Mouse (Mus musculus) urinary bladder, adult 18-20 months (tissue): ENCODE results near the gene Slc44a4.
"Not testable (repeated sequence)": the region's sequence is repeated elsewhere in the genome, so short reads cannot be mapped to it uniquely, and the experiment has no call there.

Experiments
- DNase-seq, 2 experiments: peaks; one replicate each; pipeline ENCODE4 v3.0.0; 2022; ENCODE audit warnings: low spot score in 2 of 2, mixed read lengths in 2 of 2

Gene Slc44a4

DNA sequence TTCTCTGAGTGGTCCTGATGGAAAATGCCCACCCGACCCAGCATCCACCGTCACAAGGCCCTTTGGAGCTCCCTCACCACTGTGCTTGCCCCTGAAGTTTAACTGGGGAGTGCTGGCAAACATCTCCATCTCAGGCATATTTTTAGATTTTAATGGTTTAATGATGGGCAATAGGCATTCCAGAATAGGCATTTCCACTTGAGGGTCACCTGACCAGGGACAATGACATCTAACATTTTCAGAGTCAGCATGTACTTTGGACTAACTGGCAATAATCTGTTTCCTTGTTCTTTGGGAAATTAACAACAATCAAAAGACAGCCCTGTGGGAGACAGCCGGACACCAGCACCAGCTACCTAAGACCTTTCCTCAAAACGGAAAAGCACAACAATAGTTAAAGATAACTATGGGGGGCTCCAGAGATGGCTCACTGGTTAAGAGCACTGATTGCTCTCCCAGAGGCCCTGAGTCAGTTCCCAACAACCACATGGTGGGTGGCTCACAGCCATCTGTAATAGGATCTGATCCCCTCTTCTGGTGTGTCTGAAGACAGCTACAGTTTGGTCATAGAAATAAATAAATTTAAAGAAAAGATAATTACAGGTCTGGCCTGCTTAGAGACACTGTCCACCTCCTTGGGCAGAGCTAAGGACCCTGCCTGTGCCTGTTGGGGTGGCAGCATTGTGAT, 29.0 kb downstream of the Slc44a4 start:
- no peak for DNase-seq

DNA sequence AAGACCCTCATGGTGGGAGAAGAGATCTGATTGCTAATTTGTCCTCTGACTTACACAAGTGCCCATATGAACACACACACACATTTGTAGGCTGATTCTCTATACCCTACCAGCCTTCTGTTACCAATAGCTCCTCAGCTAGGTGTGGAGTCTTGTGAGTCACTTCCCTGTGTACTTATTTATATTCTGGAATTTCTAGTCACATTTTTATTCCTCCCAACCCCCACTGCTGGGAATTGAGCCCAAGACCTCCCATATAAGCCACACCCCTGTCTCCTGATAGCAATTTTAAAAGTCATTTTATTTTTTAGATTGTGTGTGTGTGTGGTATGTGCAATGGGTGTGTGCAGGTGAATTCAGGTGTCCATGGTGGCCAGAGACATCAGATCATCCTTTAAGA, 30.1 kb downstream of the Slc44a4 start:
- no peak for DNase-seq

DNA sequence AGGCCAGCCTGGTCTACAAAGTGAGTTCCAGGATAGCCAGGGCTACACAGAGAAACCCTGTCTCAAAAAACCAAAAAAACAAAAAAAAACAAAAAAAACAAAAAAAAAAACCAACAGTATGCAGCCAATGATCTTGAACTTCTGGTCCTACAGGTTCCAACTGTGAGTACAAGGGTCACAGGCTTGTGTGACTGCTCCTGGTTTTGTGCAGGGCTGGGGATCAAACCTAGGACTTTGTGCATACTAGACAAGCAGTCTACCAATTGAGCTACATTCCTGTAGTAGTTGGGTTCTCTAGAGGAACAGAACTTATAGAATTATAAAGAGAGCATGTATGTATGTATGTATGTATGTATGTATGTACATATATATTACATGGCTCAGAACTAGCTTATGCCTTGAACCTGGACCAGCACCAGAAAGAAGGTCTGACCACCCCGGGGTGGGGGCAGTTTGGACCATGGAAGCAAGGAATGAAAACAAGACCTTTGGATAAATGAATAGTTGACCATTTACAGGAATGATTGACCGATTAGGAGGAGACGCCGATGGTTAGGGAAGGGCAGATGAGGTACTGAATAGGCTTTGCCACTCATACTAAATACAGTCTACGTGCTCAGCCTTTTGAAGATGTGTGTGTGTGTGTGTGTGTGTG, 32.3 kb downstream of the Slc44a4 start:
- DNase-seq = no peak

DNA sequence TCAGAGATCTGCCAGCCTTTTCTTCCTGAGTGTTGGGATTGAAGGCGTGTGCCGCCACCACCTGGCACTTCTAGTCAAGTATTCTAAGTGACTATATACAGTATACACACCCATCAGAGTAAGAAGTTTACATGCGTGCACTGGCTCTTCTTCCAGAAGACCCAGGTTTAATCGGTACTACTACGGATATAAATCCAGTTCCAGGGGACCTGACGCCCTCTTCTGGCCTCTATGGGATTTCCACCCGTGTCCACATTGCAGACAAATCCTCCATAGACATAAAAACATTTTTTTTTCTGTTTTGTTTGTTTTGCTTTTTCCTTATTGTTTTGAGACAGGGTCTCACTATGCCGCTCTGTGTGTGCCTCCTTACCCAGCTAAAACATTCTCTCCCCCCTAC, 33.3 kb downstream of the Slc44a4 start:
- no peak for DNase-seq

DNA sequence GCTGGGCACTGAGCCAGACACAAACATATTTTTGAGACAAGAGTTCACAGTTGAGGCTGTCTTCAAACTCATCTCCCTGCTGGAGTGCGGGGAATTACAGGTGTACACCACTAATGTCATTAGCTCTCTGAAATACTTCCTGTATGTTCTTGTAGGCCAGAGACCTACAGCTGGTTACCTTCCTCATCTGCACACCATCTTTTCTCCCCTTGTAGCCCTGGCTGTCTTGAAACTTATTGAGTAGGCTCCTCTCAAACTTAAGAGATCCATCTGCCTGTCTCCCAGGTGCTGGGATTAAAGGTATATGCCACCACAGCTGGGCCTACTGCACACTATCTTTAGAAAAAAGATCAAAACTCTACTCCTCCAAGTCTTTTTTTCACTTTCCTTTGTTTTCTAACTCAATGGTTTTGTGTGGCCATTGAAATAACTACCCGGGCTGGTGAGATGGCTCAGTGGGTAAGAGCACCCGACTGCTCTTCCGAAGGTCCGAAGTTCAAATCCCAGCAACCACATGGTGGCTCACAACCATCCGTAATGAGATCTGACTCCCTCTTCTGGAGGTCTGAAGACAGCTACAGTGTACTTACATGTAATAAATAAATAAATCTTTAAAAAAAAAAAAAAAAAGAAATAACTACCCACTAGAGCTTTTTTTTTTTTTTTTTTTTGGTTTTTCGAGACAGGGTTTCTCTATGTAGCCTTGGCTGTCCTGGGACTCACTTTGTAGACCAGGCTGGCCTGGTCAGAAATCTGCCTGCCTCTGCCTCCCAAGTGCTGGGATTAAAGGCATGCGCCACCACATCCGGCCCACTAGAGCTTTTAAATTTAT, 34.7 kb downstream of the Slc44a4 start:
- not testable (repeated sequence) for DNase-seq

DNA sequence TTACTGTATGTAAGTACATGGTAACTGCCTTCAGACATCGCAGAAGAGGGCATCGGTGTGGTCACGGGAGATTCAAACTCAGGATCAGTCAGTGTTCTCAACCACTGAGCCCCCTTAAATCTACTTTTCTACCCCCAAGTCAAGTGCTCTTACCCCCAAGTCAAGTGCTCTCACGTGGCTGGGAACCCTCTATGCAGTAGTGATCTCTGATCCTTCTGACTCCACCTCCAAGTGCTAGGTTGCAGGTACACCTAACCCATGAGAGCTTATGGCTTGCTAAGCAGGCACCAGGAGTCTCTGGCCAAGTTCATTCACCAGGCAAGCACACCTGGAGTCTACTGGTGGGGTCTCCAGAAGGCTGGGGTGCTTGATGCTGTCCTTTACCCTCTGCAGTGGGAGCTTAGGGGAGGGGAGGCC, 35.3 kb downstream of the Slc44a4 start:
- no peak for DNase-seq

DNA sequence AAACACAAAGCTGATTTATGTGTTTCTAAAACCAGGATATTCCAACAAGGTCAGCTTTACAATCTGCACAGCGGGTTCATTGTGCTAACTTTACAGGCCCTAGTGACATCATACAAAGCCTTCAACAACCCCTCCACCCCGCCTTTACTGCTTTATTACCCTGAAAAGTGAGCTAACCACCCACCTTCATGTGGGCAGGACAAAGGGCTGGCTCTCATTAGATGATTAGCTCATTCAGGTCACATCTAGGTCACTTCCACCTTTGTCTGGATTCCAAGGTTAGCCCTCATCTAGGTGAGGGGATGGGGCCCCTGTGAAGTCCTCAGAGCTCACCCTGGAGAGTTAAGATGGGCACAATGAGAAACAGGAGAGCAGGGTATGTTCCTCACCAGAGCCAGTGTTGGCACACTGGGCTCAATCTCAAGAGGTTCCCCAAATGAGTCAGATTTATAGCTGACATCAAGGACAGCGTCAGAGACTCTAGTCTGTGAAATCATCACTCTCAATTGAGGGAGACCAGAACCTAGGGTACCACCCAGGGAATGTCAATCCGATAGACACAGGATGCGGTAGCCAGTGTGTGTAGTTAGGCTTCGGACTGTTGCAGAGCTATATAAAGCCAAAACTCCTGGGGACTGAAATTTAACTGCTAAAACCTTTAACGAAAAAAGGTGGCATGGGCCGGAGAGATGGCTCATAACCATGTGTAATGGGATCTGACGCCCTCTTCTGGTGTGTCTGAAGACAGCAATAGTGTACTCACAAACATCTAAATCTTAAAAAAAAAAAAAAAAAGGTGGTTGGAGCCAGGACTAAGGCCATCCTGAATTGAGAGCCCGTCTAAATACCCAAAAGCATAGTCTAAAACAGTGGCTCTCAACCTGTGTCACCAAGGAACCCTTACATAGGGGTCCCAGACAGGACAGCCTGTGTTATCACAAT, 36.5 kb downstream of the Slc44a4 start:
- no peak for DNase-seq

DNA sequence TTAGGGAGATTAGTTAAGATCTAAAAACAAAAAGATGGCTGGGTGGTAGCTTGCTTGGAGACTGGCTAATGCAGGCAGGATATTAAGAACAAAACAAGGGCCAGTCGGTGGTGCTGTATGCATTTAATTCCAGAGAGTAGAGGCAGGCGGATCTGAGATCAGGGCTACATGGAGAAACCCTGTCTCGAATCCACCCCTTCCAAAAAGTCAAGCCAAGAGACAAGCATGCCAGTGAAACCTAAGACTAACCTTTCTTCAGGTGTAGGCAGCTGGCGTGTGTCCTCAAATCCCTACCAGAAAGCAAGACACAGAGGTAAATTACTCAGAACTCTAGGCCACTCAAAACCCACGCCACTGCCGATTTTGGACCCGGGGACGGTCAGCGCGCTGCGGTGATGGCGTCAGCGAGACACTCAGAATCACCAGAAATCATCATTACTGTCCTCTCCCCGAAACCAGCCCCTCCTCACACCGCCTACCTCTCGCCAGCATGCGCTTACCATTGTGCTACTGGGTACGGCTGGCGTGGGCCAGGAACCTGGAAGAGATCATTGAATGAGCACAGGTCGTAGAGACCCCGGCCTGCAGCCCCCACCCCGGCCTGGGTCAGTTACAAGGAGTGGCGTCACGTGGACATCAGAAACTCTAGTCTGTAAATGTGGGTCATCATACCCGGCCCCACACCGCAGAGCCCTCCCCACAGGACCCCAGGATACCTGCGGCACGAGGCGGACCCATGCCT, 37.5 kb downstream of the Slc44a4 start:
- DNase-seq = no peak

DNA sequence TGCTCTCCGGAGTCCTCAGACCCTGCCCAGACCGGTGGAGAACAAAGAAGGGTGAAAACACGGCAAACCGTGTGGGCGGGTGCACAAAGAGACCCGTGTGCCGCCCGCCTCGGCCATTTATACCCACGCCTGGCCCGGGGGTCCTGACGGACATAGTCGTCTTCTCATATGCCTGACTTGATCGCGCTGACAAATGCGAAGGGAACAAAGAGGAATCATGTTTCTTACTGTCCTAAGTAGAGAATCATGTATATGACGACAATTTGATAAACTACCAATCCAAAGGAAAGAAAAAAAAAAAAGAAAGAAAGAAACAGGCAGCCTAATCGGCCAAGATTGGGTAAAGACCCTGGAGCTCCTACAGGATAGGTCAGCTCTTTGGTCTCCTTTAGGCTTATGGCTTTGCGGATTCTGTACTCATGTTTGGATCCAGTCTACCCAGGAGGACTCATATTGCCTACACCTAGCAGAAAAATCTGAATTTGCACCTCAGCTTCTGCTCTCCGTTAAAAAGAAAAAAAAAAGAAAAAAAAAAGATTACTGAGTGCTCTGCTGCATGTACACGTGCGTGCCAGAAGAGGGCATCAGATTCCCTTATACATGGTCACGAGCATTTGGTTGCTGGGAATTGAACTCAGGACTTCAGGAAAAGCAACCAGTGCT, 38.2 kb downstream of the Slc44a4 start:
- peak; percentile 64 to 69 for DNase-seq

DNA sequence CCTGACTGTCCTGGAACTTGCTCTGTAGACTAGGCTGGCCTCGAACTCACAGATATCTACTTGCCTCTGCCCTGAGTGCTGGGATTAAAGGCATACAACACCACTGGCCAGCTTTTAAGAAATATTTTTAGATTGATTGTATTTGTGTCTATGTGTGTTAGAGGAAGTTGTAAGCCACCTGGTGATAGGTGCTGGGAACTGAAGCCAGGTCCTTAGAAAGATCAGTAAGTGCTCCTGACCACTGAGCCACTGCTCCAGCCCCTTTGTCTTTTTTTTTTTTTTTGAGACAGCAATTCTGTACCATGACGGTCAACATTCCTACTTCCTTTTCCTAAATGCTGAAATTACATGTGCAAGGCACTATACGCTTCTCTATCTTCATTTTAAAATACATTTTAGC, 39.0 kb downstream of the Slc44a4 start:
- no peak for DNase-seq

DNA sequence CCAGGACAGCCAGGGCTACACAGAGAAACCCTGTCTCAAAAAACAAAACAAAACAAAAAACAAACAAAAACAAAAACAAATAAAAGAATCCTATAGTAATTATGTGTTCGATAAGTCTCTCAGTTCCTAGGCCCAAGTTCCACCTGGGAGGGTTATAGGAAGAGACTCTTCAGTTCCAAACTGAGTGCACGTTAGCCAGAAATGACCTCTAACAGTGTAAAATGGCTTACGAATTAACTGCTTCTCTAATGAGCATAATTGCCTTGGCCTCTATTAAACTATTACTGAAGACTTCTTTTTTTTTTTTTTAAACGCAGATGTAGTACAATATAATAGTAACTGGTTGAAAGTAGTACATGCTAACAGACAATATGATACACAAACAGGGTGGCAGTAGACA, 39.6 kb downstream of the Slc44a4 start:
- DNase-seq = no peak

DNA sequence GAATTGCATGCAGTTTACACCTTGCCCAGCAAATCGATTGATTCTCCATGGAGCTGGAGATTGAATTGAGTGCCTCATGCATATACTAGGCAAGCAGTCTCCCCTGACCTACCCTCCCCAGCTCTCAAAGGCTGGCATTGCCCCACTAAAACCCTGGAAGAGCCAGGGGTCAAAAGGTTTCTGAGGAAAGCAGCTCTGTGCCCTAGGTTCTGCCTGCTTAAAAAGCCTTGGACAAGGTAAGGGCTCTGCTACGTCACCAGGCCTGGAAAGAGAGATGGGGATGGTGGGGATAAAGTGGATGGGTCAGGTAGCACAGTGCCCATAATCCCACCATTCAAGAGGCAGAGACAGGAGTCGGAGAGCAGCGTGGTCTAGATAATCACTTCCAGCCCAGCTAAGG, 40.6 kb downstream of the Slc44a4 start:
- no peak for DNase-seq

DNA sequence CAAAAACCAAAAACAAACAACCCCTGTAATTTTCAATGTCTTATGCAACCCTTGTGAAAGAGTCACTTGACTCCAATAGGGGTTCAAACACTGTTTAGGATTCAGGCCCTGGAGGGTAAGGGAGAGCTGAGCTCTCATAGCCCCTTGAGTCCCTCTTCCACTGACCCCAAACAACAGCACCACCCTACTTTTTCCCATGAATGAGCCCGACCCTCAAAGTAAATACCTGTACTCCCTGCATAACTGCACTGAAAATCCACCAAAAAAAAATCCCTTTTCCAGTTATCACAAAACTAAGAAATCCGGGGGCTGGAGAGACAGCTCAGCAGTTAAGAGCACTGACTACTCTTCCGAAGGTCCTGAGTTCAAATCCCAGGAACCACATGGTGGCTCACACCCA, 41.6 kb downstream of the Slc44a4 start:
- no peak for DNase-seq

DNA sequence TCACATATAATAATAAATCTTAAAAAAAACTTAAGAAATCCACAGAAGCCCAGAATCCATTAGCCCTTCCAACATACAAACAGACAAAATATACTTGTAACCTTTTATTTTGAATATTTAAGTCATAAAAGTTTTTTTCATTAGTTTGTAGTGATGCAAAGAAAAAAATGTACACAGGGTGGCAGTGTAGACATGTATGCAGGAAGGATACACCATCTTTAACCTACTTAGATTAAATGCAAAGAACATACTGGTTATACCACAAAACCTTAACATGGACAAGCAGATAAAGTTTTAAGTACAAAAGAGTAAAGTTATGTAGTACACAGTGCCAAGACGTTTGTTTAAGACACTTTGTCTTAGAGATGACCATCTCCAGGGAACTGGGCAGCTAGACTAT, 42.1 kb downstream of the Slc44a4 start:
- DNase-seq = no peak

DNA sequence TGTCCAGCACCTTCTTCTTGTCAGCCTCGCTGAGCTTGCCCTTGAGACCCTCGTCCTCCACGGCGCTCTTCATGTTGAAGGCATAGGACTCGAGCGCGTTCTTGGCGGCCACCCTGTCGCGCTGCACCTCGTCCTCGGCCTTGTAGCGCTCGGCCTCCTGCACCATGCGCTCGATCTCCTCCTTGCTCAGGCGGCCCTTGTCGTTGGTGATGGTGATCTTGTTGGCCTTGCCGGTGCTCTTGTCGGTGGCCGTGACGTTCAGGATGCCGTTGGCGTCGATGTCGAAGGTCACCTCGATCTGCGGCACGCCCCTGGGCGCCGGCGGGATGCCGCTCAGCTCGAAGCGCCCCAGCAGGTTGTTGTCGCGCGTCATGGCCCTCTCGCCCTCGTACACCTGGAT, 43.0 kb downstream of the Slc44a4 start:
- DNase-seq = not testable (repeated sequence)

DNA sequence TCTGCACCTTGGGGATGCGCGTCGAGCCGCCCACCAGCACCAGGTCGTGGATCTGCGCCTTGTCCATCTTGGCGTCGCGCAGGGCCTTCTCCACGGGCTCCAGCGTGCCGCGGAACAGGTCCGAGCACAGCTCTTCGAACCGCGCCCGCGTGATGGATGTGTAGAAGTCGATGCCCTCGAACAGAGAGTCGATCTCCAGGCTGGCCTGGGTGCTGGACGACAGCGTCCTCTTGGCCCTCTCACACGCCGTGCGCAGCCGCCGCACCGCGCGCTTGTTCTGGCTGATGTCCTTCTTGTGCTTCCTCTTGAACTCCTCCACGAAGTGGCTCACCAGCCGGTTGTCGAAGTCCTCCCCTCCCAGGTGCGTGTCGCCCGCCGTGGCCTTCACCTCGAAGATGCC, 43.7 kb downstream of the Slc44a4 start:
- DNase-seq = peak in 1 of 2 experiments; percentile 33

DNA sequence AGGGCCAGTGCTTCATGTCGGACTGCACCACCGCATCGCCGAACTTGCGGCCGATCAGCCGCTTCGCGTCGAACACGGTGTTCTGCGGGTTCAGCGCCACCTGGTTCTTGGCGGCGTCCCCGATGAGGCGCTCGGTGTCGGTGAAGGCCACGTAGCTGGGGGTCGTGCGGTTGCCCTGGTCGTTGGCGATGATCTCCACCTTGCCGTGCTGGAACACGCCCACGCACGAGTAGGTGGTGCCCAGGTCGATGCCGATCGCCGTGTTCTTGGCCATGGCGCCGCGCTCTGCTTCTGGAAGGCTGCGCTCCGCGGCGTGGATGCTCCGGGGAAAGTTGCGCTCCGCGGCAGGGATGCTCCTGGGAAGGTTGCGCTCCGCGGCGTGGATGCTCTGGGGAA, 44.5 kb downstream of the Slc44a4 start:
- DNase-seq = not testable (repeated sequence)

DNA sequence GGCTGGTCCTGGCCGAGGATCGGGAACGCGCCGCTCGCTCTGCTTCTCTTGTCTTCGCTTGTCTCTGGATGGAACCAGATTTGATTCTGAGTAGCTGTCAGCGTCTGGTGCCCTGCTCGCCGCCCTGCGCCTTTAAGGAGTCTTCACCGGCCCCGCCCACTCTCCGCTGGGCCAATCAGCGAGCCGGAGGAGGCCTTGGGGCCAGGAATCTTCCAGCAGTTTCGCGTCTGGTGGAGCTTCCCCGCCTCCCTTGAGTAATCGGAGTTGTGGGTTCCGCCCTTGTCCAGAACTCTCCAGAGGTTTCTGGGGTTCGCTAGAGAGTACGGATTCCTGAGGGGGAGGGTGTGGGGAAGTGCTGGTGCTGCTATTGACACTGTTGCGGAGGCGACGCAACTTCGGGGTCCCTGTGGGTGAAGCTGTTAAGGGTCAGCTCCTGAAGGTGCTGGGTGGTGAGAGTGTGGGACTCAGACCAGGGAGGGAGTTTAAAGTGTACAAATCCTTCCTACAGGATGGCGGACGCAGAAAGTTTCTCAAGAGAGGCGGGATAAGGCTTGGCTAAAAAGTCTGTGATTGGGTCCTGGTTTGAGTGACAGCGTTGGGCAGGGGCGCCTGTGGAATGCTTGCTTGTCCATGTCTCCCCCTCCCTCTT, 45.0 kb downstream of the Slc44a4 start, which contains the start of gene Hspa1b:
TSS of gene Hspa1b (minus strand) at position 109 of the 649 bp plus-strand sequence.
- DNase-seq = peak; percentile 86 to 89

DNA sequence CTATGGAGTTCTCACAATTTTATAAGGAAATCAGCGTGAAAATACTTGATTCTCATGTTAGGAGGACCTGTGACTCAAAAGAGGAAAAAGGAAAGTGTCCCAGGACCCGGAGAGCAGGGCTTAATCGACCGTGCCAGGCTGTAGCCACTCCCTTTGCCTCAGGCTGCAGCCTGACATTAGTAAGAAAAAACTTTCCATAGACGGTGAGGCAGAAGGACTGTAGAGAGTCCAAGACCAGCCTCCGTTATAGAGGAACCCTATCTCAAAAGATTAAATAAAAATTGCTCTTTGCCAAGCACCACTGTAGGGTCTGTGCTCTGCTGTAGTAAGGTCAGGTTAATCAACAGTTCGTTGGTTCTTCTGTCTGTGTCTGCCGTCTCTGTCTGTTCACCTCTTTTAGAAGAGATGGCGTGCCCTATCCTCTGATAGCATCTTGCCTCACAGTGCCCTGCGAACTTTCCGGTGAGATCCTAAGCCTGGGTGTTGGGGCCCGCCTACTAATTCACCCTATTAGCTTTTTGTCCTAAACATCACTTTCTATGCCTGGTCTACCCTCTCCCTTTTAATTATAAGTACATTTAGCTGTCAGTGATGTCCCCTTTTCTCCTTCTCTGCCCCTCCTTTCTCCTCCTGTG, 45.7 kb downstream of the Slc44a4 start:
- peak; percentile 30 to 65 for DNase-seq
